Mouse (Mus musculus) common myeloid progenitor, adult 5-6 weeks (primary cell): Measurements from ENCODE around the gene Foxe3. TPM values are rescaled to one million over a fixed set of nuclear protein-coding genes. Genes with fewer than 3 reads are reported as not detected.

ENCODE experiments used
- ATAC-seq: replicated peaks from 2 replicates; pipeline ENCODE4 v1.8.0; 2016; ENCODE audit warnings: low read depth, mild to moderate bottlenecking, moderate TSS enrichment, inconsistent platforms; ENCODE audit not compliant: poor library complexity, severe bottlenecking
- total RNA-seq: library from RNA; stranded (forward); fragments of 200-1000, 187-1606 nt; gene quantifications from 2 replicates; pipeline ENCODE4 v1.2.3, GENCODE M21; 2017

The Foxe3 gene
- total RNA-seq, 1 experiment from 2014 or later: not detected

DNA sequence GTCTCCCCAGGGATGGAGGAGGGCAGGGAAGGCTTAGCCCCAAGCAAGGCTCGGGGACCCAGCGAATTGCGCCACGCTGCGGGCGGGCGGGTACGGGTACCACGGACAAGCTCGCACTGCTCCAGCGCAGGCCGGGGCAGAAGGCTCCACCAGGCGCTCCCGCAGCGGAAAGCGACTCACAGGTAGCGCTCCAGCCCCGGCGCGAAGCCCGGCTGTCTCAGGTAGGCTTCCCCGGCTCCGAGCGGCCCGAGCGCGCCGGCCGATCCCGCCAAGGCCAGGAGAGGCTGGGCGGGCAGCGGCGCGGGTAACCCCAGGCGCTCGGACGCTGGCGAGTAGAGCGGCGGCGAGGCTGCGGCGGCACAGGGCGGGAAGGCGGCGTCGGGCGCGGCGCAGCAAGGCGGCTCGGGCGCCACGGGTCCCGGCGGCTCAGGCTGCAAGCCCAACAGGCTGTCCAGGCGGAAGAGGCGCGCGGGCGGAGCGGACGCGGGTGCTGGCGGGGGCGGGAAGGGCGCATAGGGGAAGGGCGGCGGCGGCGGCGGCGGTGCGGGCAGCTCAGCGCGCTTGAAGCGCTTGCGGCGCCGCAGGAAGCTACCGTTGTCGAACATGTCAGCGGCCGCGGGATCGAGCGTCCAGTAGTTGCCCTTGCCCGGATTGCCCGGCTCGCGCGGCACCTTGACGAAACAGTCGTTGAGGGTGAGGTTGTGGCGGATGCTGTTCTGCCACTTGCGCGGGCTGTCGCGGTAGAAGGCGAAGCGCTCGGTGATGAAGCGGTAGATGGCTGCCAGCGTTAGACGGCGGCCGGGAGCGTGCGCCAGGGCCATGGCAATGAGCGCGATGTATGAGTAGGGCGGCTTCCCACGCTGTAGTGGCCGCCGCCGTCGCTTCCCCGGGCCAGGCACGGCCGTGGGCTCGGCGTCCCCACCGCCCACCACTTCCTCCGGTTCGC lies 569 bp downstream of the Foxe3 start:
- ATAC-seq: peak; percentile 49

DNA sequence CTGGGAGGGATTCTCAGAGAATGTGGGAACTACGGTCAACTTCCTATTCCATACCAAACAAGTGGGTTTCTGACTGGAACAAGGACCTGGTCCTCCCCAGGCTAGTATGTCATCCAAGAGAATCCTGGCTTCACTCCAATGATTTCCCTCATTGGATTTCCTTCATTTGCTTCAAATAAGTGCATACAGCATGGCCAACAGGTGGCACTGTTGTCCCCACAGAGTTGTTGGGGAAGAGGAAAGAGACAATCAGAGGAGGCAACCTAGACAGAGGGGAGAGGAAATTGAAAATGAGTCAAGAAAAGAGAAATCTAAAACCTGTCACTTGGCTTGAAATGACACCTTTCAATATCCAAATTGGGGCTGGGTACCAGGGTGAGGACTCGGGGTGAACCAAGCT lies 8.7 kb downstream of the Foxe3 start:
- ATAC-seq: peak; percentile 82

DNA sequence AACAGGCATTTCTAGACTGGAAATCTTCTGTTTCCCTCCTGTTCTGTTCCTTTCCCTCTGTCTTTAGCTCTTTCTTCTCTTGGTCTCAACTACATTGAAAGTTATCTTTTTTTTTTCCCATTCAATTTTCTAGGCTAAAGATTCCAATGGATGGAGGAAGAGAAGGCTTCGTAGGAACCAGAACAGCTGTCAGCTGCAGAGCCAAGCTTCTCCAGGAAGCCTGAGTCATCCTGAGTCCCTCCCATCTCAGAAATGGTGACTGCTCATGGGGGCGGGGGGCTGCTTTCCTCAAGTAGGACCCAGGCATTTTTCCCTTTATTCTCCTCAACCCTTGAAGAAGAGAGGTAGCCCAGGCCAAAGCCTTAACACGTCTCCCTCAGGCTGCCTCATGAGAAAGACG lies 9.8 kb downstream of the Foxe3 start:
- ATAC-seq: no peak

DNA sequence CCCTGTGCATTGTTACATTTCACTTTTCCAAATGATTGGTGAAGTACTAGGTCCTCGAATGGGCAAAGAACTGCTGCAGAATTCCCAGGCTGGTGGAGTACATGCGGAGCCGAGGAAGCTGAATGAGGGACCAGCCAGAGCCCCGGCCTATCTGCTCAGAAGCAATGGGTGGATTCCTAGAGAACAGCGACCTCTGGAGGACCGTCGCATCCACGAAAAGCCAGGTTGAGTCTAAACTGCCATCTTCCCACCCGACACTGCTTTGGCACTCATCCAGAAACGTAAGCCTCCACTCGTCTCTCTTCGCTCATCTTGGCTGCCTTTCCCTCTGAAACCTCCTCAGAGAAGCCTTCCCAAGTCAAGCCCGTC lies 12.2 kb downstream of the Foxe3 start:
- no peak for ATAC-seq

DNA sequence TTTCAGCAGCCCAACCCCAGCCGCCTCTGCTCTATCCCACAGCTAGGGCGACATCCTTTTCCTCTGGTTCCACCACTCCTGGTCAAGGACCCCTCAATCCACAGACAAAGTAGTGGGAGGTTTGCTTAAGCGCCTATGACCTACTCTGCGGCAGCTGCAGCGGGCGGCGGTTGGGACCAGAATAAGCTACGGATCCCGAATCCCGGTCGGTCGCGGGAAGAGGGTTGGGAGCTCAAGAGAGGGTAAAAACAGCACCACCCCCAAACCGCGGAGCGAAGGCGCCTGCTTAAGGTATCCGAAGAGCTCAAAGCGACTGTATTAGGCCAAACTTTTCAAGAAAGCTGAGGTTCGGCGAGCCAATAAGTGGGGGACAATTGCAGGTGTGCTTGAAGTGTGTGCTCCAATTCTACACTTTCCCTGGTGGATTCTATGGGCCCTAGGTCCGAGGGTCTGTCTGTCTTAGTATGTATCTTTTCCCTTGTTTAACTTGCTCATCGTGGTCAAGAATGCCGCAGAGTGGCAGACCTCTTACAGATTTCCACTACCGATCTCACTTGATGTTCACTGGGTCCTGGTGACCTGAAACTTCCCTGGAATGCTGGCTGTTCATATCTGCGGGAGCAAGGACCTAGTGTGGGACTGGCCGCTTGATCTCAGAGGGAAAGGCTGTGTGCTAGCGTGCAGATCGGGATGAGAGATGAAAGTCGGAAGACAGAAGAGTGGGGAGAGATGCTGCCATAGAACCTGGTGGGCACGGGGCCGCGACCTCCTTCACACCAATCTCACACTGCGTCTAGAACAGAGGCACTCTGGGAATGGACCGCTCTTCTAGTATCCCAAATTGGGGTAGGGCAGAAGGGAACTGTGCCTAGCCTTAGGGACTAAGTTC lies 12.9 kb downstream of the Foxe3 start:
- no peak for ATAC-seq

DNA sequence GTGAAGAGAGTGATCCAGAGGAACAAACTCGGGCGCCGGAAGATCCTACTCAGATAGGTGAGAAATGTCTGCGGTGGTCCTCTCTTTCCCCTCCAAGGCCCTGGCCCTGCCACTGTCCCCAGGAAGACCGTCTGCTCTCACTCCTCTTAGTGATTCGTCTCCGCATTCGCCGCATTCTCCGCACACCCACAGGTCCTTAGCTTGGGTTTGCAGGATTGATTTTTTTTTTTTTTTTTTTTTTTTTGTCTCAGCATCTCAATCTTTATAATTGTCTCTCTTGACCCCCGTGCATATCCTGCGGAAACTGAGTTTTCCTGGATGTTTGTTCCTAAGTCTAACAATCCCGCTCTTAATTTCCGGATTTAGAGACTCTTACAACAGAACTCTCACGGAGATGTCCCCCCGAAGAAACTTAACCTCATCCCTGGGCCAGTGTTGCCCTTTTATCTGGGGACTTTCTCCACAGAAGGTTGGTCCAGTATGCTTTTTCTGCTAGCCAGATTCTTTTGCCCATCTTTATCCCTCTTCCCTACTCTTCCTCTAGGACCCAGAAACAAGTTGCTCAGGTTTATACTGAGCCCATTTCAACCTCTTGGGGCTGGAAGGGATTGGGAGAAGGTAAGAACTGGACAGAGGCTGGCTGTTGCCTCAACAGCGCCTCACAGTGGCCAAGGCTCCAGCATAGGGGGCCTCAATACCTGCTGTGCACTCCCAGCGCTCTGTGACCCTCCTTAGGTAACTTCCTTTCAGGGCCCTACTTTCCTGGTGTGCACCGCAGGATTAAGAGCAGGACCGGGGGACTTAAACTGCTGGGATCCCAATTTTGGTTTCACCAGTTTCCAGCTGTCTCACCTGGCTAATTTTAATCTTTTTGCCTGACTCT lies 16.0 kb downstream of the Foxe3 start:
- ATAC-seq: peak; percentile 45

DNA sequence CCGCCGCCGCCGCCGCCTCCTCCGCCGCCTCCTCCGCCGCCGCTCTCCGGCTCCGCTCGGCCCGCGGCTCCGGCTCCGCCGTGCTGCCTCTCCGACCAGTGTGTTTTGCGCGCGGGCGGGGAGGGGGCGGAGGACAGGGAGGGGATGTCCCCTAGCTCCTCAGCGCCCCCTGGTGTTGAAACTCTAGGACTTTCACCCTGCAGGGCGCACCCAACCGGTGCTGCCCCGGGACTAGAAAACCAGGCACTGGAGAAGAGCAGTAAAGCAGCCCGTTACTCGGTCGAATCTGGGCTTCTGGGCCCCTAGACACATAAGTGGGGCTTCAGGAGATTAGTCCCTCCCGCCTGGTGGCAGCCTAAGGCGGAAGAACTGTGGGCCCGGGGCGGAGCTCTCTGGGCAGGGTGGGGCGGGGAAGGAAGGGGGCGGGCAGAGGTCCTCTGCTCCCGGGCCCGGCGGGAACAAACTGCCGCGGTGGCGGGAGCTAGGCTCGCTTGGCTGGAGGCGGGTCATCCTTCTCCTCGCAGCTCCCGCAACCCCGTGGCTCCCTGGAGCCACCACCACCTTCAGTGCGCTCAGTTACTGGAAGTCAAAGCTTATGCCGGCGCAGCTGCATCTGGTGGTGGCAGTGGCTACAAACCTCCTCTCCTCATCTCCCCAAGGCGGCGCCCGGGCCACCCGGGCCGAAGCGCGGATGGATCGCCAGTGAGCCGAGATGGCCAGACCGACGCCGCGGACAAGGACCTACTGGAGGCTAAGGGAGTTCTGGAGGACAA lies 16.8 kb downstream of the Foxe3 start, which contains the start of gene Foxd2:
Gene Foxd2 (minus strand): TSS at position 45 of the 773 bp plus-strand sequence.
- ATAC-seq: peak; percentile 72

DNA sequence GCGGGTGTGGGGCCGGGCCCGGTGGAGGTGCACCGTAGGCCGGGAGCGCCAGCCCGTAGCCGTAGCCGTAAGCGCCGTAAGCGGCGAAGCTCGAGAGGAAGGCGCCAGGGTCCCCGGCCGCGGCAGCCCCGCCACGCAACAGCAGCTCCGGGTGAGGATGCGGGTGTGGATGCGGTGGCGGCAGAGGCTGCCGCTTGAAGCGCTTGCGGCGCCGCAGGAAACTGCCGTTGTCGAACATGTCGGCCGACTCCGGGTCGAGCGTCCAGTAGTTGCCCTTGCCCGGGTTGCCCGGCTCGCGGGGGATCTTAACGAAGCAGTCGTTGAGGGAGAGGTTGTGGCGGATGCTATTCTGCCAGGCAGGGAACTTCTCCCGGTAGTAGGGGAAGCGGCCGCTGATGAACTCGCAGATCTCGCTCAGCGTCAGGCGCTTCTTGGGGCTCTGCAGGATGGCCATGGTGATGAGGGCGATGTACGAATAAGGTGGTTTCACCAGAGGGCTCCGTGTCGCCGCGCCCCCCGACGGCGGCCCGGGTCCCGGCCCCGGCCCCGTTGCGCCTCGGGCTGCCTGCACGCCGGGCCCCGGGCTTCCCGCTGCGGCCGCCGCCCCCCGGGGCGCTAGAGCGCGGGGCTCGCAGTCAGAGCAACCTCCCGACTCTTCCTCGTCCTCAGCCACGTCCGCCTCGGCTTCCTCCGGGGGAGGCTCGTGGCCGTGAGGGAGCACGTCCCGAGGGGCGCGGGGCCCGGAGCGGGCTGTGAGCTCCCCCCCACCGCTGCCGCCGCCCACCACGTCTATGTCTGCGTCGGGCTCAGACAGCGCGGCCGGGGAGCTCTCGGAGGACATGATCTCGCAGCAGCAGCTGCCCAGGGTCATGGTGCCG lies 17.6 kb downstream of the Foxe3 start:
- ATAC-seq: no peak; the same call in 1 of the 2 replicates

DNA sequence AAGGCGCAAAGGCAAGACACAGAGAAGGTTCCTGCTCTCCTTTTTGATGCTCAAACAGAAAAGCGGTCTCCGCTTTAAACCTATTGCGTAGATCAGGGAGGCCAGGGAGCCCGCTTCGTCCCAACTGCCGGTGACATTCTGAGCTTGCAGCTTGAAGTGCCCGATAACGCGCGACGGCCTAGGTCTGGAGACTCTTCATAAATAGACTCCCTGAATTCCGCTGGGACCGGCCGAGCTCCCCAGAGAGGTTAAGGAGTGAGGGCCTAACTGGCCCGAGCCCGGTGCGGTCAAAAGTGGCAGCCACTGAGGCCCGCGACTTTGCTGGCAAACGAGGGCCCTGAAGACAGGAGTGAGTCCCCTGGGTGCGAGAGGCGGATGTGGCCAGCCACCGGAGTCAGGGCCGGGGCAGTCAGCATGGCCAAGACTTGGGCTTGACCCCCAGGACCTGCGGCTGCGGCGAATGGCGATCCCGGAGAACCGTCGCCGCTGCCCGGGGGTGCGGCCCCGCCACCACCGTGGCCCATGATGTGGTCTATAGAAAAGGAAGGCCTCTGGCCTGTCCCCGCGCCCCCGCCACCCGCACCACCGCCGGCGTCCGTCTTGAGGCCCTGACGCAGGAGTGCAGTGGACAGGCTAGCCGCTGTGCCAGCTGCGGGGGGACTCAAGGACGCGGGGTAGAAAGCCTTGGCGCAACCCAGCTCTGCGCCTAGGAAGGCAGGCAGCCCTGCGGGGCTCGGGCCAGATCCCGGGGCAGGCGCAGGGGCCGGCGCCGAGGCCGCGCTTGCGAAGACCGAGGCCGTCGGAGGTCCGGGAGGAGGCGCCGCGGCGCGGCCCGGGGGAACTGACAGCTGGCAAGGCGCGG lies 18.5 kb downstream of the Foxe3 start:
- no peak for ATAC-seq

DNA sequence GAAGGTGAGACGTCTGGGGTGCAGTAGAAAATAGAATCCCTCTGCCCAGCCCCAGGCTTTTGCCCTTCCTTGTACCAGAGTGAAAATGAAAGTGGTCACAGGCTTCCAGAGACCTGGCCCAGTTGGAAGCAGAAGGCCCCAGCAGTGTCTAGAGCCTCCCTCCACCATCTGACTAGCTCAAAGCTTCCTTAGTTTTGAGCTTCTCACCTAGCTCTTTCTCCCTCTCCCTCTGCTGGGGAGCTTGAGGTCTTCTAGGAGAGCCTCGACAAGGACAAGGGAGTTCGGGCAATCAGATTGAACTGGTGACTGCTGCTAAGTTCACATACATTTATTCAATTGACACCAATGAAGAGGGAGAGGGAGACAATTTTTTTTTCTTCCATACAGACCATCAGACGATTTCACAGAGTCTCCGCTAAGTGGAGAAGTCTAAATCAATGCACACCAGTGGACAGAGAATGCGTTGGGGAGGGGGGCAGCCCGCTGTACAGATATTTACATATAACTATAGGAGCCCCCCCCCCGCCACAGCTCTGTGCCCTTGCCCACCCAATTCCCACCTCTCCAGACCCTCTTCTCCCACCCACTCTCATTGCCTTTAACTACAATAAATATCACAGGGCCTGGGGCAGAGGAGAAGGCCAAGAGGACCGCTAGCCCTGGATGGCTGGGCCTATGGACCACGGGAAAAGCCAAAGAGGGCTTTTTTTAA lies 19.7 kb downstream of the Foxe3 start:
- no peak for ATAC-seq

DNA sequence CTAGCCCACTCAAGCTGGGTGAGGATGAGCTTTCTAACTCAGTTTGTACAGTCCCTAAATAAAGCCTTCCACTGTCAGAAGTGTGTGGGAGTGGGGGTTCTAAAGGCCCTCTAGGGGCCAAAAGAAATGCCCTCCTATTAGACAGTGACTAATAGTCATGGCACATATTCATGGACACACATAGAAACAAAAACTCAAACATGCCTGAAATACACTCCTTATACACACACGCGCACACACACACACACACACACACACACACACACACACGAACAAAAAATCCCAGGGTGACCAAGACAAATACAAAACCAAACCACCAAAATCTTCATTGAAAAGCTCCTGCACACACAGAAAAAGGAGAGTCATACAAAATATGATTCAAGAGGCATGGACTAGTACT lies 20.3 kb downstream of the Foxe3 start:
- no peak for ATAC-seq

DNA sequence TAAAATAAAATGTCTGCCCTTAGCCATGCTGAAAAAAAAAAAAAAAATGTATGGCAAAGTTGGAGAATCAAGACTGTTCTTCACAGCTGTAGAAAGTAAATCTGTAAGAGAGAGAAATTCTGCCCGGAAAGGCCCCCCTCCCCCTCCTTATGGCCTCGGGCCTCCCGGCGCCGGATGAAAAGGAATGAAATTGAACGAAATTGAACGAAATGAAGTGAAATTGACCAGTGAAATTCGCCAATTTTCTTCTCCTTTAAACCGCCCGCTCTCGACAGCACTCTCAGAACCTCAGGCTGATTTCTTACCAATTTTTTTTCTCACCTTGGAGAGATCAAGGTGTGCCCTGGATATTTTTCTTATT lies 22.4 kb downstream of the Foxe3 start:
- no peak for ATAC-seq

DNA sequence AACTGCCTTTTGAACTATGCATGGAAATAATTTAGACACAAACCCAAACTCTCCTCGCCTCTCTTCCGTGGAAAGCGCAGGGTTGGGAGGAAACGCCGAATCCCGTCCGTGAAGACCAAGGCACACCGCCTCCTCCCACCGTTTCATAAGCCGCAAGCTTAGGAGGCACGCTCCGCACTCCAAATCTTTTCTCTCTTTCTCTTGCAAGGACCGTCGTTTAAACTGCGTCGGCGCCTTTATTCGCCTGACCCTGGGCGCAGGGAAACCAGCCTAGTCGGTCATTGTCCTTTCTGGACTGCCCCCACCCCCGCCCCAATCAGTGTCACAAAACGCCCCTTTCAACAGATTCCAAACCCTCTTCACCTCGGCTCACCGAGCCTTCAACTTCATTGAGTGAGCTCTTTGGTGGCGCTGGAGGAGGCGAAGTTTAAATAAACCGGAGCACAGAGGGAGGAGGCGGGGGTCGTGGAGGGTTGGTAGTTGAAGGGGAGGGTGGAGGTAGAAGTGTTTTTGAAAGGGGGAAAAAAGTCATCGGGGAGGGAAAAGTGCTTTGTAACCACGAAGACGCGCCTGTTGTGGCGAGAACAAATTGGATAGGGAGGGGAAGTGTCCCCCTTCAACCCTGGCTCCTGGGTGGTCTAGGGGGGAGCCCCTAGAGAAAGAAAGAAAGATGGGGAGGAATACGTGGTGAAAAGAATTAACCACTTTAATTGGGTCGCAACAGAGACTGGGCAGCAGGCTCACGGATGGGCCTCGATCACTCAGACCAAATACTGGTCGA lies 23.0 kb downstream of the Foxe3 start:
- no peak for ATAC-seq

DNA sequence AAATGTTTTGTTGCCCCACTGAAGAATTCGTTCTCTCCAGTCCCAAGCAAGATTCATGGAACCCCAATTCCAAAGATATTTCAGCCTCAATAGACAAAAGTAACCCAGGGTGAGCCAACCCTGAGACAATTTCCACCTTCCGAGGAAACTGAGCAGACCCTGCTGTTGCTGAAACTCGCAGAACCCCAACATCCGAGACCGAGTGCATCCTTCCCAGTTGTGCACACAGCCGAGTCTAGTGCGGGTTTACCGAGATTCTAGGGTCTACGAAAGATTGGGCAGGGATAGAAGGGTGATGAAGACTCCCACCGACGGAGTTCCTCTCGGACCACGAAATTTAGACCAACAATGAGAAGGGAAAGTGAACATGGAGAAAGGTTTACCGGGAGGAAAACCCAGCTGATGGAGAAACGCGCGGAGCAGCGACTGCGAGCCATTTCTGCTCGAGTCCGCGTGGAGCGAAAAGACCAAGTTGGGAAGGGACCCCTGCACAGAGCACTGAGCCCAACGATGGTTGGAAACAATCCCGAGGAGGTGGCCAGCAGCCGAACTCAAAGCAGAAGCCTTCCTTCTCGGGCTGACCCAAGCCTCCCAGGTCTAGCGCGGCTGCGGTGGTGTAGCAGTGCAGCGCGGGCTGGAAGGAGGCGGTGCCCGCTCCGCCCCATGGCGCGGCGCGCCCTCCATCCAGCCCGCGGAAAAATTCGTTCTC lies 24.0 kb downstream of the Foxe3 start:
- peak; percentile 50 for ATAC-seq

DNA sequence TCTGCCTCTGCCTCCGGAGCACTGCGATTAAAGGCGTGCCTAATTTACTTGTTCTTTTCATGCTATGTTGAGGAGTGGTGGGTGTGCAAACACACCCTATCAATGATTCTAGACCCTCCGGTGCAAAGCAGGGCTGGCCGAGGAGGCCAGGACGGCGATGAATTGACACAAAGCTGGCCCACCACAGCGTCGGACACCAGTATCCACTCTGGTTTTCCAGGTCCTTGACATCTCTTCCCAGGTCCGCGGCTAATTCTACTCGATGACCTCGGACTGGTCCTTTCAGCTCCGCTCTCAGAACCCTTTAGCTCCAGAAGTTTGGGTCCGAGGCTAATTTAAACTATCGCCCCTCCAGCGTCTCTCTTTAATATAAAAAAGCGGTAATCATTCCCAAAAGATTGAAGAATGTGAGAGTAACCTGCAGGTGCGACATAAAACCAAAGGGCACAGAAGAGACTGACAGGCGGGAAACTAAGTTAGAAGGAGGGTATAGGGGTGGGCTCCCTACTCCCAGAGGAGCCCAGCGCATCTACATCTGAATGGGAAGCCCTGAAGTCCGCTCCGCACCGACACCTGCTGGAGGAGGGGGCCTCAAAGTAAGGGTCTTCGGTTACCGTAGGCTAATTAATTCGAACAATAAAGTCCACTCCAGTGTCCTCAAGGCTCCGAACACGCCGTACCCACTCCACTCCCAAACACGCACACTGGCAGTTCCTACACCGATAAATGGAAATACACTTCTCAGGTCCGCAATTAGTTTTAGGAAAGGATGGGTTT lies 24.8 kb downstream of the Foxe3 start:
- ATAC-seq: no peak
